Mouse (Mus musculus): ENCODE measurements around the gene Gm10717. TPM values are rescaled to one million over a fixed set of nuclear protein-coding genes. Genes with fewer than 3 reads are reported as not detected.
"Not testable (repeated sequence)": the region's sequence is repeated elsewhere in the genome, so short reads cannot be mapped to it uniquely, and the experiment has no call there.

The Gm10717 gene
- 14.4 to 29.9 TPM (median 21.2 TPM) in 3 replicates for total RNA-seq (2017)

GRCm38 (mm10) chr9:3024912-3025467 is at the start of gene Gm10717:
TSS of gene Gm10717 (plus strand) at chr9:3025417.
- not testable (repeated sequence) for ATAC-seq (replicated peaks; ENCODE audit: insufficient number of reproducible peaks, low FRiP score, low TSS enrichment, poor library complexity, severe bottlenecking)

- not testable (repeated sequence) for ATAC-seq (replicated peaks; ENCODE audit: insufficient number of reproducible peaks, low FRiP score, low TSS enrichment, poor library complexity, severe bottlenecking)
Observed at GRCm38 (mm10) chr9:3000445-3000972, 24.7 kb upstream of the Gm10717 start, which contains the start of gene Gm10722. TSS of gene Gm10722 (plus strand) at chr9:3000922.

GRCm38 (mm10) chr9:3001006-3001405 is 24.2 kb upstream of the Gm10717 start:
- not testable (repeated sequence) for ATAC-seq (replicated peaks; ENCODE audit: insufficient number of reproducible peaks, low FRiP score, low TSS enrichment, poor library complexity, severe bottlenecking)

- ATAC-seq (replicated peaks; ENCODE audit: insufficient number of reproducible peaks, low FRiP score, low TSS enrichment, poor library complexity, severe bottlenecking): 0 out of 2 replicates have a peak, but pooled peaks have one; percentile 47
Observed at GRCm38 (mm10) chr9:3001948-3002659, 23.1 kb upstream of the Gm10717 start.

GRCm38 (mm10) chr9:3002794-3003396 is 22.3 kb upstream of the Gm10717 start, which contains the start of gene Gm11168:
TSS of gene Gm11168 (plus strand) at chr9:3003346.
- ATAC-seq (replicated peaks; ENCODE audit: insufficient number of reproducible peaks, low FRiP score, low TSS enrichment, poor library complexity, severe bottlenecking): not testable (repeated sequence)

GRCm38 (mm10) chr9:3006179-3006578 is 19.0 kb upstream of the Gm10717 start:
- ATAC-seq (replicated peaks; ENCODE audit: insufficient number of reproducible peaks, low FRiP score, low TSS enrichment, poor library complexity, severe bottlenecking): peak; percentile 47

GRCm38 (mm10) chr9:3006636-3007035 is 18.6 kb upstream of the Gm10717 start:
- not testable (repeated sequence) for ATAC-seq (replicated peaks; ENCODE audit: insufficient number of reproducible peaks, low FRiP score, low TSS enrichment, poor library complexity, severe bottlenecking)

- peak; percentile 33; the same call in 1 of the 2 replicates for ATAC-seq (replicated peaks; ENCODE audit: insufficient number of reproducible peaks, low FRiP score, low TSS enrichment, poor library complexity, severe bottlenecking)
Observed at GRCm38 (mm10) chr9:3007272-3007671, 17.9 kb upstream of the Gm10717 start.

- peak; percentile 25 for ATAC-seq (replicated peaks; ENCODE audit: insufficient number of reproducible peaks, low FRiP score, low TSS enrichment, poor library complexity, severe bottlenecking)
Observed at GRCm38 (mm10) chr9:3009331-3009730, 15.9 kb upstream of the Gm10717 start.

- ATAC-seq (replicated peaks; ENCODE audit: insufficient number of reproducible peaks, low FRiP score, low TSS enrichment, poor library complexity, severe bottlenecking): peak; percentile 64
Observed at GRCm38 (mm10) chr9:3012054-3012621, 13.1 kb upstream of the Gm10717 start.

- ATAC-seq (replicated peaks; ENCODE audit: insufficient number of reproducible peaks, low FRiP score, low TSS enrichment, poor library complexity, severe bottlenecking): peak; percentile 42
Observed at GRCm38 (mm10) chr9:3012733-3013279, 12.4 kb upstream of the Gm10717 start, which contains the start of gene Gm10721. TSS of gene Gm10721 (plus strand) at chr9:3013140.

GRCm38 (mm10) chr9:3015354-3015753 is 9.9 kb upstream of the Gm10717 start, which contains the start of gene Gm10720:
TSS of gene Gm10720 (plus strand) at chr9:3015654.
- ATAC-seq (replicated peaks; ENCODE audit: insufficient number of reproducible peaks, low FRiP score, low TSS enrichment, poor library complexity, severe bottlenecking): not testable (repeated sequence)

GRCm38 (mm10) chr9:3015896-3016295 is 9.3 kb upstream of the Gm10717 start:
- ATAC-seq (replicated peaks; ENCODE audit: insufficient number of reproducible peaks, low FRiP score, low TSS enrichment, poor library complexity, severe bottlenecking): not testable (repeated sequence)

- not testable (repeated sequence) for ATAC-seq (replicated peaks; ENCODE audit: insufficient number of reproducible peaks, low FRiP score, low TSS enrichment, poor library complexity, severe bottlenecking)
Observed at GRCm38 (mm10) chr9:3017108-3017507, 8.1 kb upstream of the Gm10717 start, which contains the start of gene Gm10719. TSS of gene Gm10719 (plus strand) at chr9:3017408.

GRCm38 (mm10) chr9:3018944-3019343 is 6.3 kb upstream of the Gm10717 start:
- not testable (repeated sequence) for ATAC-seq (replicated peaks; ENCODE audit: insufficient number of reproducible peaks, low FRiP score, low TSS enrichment, poor library complexity, severe bottlenecking)

- peak; percentile 56 for ATAC-seq (replicated peaks; ENCODE audit: insufficient number of reproducible peaks, low FRiP score, low TSS enrichment, poor library complexity, severe bottlenecking)
Observed at GRCm38 (mm10) chr9:3019835-3020727, 5.1 kb upstream of the Gm10717 start.

- ATAC-seq (replicated peaks; ENCODE audit: insufficient number of reproducible peaks, low FRiP score, low TSS enrichment, poor library complexity, severe bottlenecking): not testable (repeated sequence)
Observed at GRCm38 (mm10) chr9:3022316-3023008, 2.8 kb upstream of the Gm10717 start.
